Mouse (Mus musculus) testis, adult 10 weeks (tissue): ENCODE measurements around the gene Gpr55. TPM values are rescaled to one million over a fixed set of nuclear protein-coding genes. Genes with fewer than 3 reads are reported as not detected.

Source experiments
- polyA plus RNA-seq: library from polyadenylated mRNA; stranded (reverse); fragments of 350-450 nt; fragmentation: Illumina TruSeq; extraction: RNeasy Lipid Tissue Mini Kit (QIAGEN cat#74804); gene quantifications from one replicate; pipeline ENCODE4 v1.2.3, GENCODE M21; 2014; ENCODE audit warnings: low read depth, low replicate concordance

Gpr55 gene
- polyA plus RNA-seq: 7.4 TPM

DNA sequence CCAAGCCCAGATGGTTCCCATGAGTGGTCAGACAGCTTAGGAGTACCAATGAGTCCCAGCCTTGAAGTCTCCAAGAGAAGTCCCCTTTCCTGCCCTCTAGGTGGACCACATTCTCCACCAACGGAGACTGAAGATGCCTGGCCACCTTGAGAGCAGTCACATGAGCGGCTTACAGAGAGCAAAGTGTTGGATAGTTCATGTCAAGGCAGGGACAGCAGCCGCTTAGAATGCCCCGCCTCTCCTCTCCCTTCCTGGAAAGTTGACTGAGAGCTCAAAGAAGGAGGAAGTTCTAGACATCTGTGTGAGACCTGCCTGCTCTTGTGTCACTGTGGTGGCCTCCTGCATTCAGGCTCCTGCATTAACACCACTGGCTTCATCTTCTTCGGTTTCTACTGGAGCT is at the start of gene Gpr55:
Gene Gpr55, minus strand, starts transcription at position 135 of the 400 bp plus-strand sequence.

DNA sequence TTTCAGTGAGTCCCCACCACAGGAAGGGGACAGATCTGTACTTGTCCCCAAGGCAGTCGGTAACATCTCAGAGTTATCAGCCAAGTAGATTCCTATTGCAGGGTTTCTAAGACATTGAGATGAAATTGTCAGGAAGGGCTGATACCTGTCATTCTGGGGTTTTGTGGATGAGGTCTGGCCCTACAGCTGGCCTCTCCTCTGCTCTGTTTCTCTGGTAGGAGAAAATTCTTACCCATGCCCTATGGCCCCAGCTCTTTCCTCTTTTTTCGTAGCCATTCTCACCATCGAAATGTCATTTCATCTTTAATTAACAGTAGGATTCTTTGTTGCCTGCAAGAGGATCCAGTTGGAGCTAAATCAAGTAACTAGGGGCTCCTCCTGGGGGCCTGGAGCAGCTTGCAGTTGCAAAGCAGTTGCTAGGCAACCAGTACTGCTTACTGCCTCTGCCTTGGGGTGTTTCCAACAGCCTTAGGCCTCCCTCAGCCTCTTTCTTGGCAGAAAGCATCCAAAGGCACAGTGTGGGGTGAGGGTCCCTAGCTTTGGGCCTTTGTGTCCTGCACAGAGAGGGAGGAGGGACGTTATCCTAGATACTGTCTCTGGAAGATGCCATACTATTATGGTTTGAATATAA is 32.6 kb downstream of the Gpr55 start, which contains the start of gene 4933407L21Rik:
Gene 4933407L21Rik, plus strand, starts transcription at position 427 of the 631 bp plus-strand sequence.

DNA sequence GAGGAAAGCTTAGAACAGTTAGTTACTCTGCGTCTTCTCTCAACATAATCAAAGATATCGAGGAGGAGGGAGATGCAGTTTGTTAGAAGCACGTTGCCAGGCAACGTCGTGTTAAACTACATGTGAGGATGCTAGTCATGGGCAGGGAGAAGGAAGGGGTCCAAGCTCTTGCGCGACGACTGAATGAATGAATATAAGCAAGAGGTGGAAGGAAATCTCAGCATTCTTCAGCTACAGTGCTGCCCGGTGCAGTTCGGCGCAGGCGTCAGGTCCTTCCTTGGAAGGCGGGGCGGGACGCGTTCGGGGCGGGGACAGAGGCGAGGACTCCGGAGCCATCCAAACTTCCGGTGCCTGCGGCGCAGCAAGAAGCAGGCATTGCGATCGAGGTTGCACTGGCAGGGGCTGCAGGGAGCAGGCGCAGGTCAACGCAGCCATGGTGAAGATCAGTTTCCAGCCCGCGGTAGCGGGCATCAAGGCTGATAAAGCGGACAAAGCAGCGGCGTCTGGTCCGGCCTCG is 66.5 kb downstream of the Gpr55 start, which contains the start of gene Itm2c:
Gene Itm2c, plus strand, starts transcription at position 51 of the 517 bp plus-strand sequence.

Other genes starting within 250 kb of the Gpr55 start
- 0.50 TPM for gene A630001G21Rik, start 182.4 kb downstream of the Gpr55 start, polyA plus RNA-seq
- 79.9 TPM for gene Cab39, start 167.6 kb downstream of the Gpr55 start, polyA plus RNA-seq
- gene Itm2c, start 66.7 kb downstream of the Gpr55 start, polyA plus RNA-seq: 3.9 TPM
- gene 4933407L21Rik, start 32.5 kb downstream of the Gpr55 start, polyA plus RNA-seq: 1.1 TPM
- 151 TPM for gene Spata3, start 55.8 kb upstream of the Gpr55 start, polyA plus RNA-seq
- 0.13 TPM for gene 2810459M11Rik, start 84.9 kb upstream of the Gpr55 start, polyA plus RNA-seq
- gene Psmd1, start 103.4 kb upstream of the Gpr55 start, polyA plus RNA-seq: 108 TPM
- 0.18 TPM for gene Htr2b, start 151.0 kb upstream of the Gpr55 start, polyA plus RNA-seq
- gene Gm21972, start 172.6 kb upstream of the Gpr55 start, polyA plus RNA-seq: not detected
- gene Armc9, start 193.8 kb upstream of the Gpr55 start, polyA plus RNA-seq: 70.4 TPM